Mouse (Mus musculus) C2C12 (cell line): ENCODE data around the gene Rfpl4b.

Experiments
- CEBPB ChIP-seq: IDR thresholded peaks from one replicate; pipeline ENCODE4 v1.6.1; 2011; ENCODE audit warnings: low read depth, mild to moderate bottlenecking, control low read depth, moderate library complexity
- CTCF ChIP-seq: IDR thresholded peaks from one replicate; pipeline ENCODE4 v1.5.1; 2011; ENCODE audit not compliant: control insufficient read depth, insufficient read depth, insufficient read length
- FOSL1 ChIP-seq: IDR thresholded peaks from one replicate; pipeline ENCODE4 v1.8.0; 2011; ENCODE audit warnings: mild to moderate bottlenecking, low read length; ENCODE audit not compliant: poor library complexity, insufficient read depth, severe bottlenecking
- MAX ChIP-seq: IDR thresholded peaks from one replicate; pipeline ENCODE4 v1.6.1; 2011; ENCODE audit warnings: mild to moderate bottlenecking, control low read depth
- MYOD1 ChIP-seq: IDR thresholded peaks from one replicate; pipeline ENCODE4 v1.6.1; 2011; ENCODE audit warnings: low read depth; ENCODE audit not compliant: control insufficient read depth, insufficient read length
- MYOG ChIP-seq: IDR thresholded peaks from one replicate; pipeline ENCODE4 v1.6.1; 2011; ENCODE audit not compliant: control insufficient read depth, insufficient read length; ENCODE audit errors: extremely low read depth
- USF1 ChIP-seq: IDR thresholded peaks from one replicate; pipeline ENCODE4 v1.6.1; 2011; ENCODE audit warnings: low read depth, mild to moderate bottlenecking, control low read depth, moderate library complexity

DNA sequence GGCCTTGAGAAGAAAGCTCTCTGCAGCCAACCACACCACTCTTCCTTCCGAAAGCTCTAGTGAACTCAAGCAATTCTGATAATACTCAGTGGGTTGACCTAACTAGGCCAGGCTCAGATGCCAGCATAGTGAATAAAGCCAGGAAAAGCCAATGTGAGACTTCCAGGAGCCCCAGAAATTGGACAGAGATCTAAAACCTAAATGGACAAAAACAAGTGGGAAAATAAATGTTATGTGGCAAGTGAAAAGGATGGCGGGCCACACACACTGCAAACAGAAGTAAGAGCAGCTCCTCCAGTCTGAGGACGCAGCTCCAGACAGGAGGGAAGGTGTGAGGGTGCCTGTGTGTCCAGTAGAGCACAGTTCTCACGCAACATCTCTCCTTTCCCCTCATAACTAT, 26.7 kb upstream of the Rfpl4b start:
- TF ChIP-seq CTCF = no peak
- no peak for TF ChIP-seq MYOG
- no peak for TF ChIP-seq MAX
- no peak for TF ChIP-seq MYOD1
- TF ChIP-seq USF1 = no peak
- TF ChIP-seq CEBPB = no peak
- no peak for TF ChIP-seq FOSL1
